ENCODE assay signal across 8 mouse cellular contexts in the genomic region with DNA sequence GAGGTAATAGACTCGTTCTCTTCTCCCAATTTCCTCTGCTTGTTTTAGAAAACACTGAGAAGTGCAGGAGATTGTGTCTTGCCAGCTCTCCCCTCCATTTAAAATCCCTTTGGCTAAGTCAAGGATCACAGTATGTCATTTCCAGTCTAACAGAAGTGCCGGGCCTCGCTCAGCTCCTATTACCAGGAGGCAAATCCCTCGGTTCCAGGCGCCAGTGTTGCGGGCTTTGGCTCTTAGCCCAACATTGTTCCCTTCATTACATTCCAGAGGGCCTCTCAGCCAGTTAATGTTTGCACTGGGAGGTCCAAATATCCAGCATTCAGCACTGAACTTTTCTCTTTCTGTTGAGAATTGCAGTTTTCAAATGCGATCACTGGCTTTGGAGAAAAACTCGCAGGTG.
DNase-seq lines count a peak whose midpoint lies in the region; ATAC-seq lines count a peak whose summit lies in the region.

No protein-coding gene starts in this region.

- 0 out of 2 replicates have a peak, but pooled peaks have one; percentile 55 for ATAC-seq in forebrain, embryonic 12.5 days (ENCODE audit: low FRiP score)

- peaks cover 31% of the 10 kb centered on the region for H3K4me1 ChIP-seq in forebrain, embryonic 12.5 days

- WGBS in forebrain, embryonic 12.5 days, result 3% methylated on average over 8 of the region's 8 CpGs

- H3K27me3 ChIP-seq in forebrain, embryonic 12.5 days, result peaks cover 35% of the 10 kb centered on the region

- no peak overlapping the region for H3K27ac ChIP-seq in forebrain, embryonic 12.5 days

- H3K9ac ChIP-seq in forebrain, embryonic 12.5 days, result no peak overlapping the region

- DNase-seq in layer of hippocampus, adult 11-12 months (ENCODE audit: low spot score), result peak; percentile 44
- DNase-seq in layer of hippocampus, adult 9-10 months (ENCODE audit: low spot score), result no peak
- peak; percentile 6 for DNase-seq in heart, postnatal 25 days (ENCODE audit: low spot score)
- DNase-seq in kidney, postnatal 36 days, result peak; percentile 86 to 91
- peak; percentile 80 for DNase-seq in mesoderm, embryonic 11.5 days (ENCODE audit: low read depth, low spot score)
- peak; percentile 5 for DNase-seq in yolk sac, embryonic 10.5 days (ENCODE audit: low spot score)
- DNase-seq in thymus, postnatal 14 days, result no peak

- H3K4me2 ChIP-seq in forebrain, embryonic 12.5 days, result no peak overlapping the region

- no peak overlapping the region for H3K4me3 ChIP-seq in forebrain, embryonic 12.5 days (replicated peaks)

- intact Hi-C loops in heart, postnatal 25 days (cut with DNase I), result no loop called here

- no peaks in the 10 kb centered on the region for H3K9me3 ChIP-seq in forebrain, embryonic 12.5 days

- H3K36me3 ChIP-seq in forebrain, embryonic 12.5 days (replicated peaks), result no peaks in the 10 kb centered on the region

Comparison
In these comparisons a context has a peak if more than half of its experiments do, and no peak if none do; other contexts are left out.
1. DNase-seq: peak in layer of hippocampus, adult 11-12 months (single experiment), heart, postnatal 25 days (single experiment), kidney, postnatal 36 days (2 of 2), mesoderm, embryonic 11.5 days (single experiment) and yolk sac, embryonic 10.5 days (single experiment); none in layer of hippocampus, adult 9-10 months (single experiment) and thymus, postnatal 14 days (single experiment).